9 mouse cellular contexts compared by ENCODE assay signal in genomic region chr1:155232385-155232784, GRCm38 (mm10). TPM values are rescaled to one million over a fixed set of nuclear protein-coding genes. Genes with fewer than 3 reads are reported as not detected.
DNase-seq lines count a peak whose midpoint lies in the region; ATAC-seq and TF ChIP-seq lines count a peak whose summit lies in the region.
"Had no signal": no experiment of that assay in that cellular context is flagged by ENCODE, and none has a peak within 500 bp of the region (broad histone marks: within the 10 kb centered on the region; RNA-seq: fewer than 3 reads in every experiment).

No protein-coding gene starts in this region.

- H3K27ac ChIP-seq in heart, embryonic 15.5 days: peak overlapping the region; percentile 97
- H3K27ac ChIP-seq in embryonic facial prominence, embryonic 13.5 days: peak overlapping the region; percentile 93; the same call in 1 of the 2 replicates
- H3K27ac ChIP-seq in hindbrain, postnatal 0 days: peak overlapping the region; percentile 90
- H3K27ac ChIP-seq in midbrain, embryonic 15.5 days: peak overlapping the region; percentile 85
- H3K27ac ChIP-seq in thymus, adult 2 months (ENCODE audit: control insufficient read depth, insufficient read depth, low read length): no peak overlapping the region

- H3K4me3 ChIP-seq in heart, embryonic 15.5 days: no peak overlapping the region
- H3K4me3 ChIP-seq in embryonic facial prominence, embryonic 13.5 days: no peak overlapping the region
- no peak overlapping the region for H3K4me3 ChIP-seq in hindbrain, postnatal 0 days (ENCODE audit: low read length)
- H3K4me3 ChIP-seq in midbrain, embryonic 15.5 days: no peak overlapping the region
- no peak overlapping the region for H3K4me3 ChIP-seq in thymus, adult 2 months (ENCODE audit: control insufficient read depth, insufficient read depth, low read length)

- TF ChIP-seq CTCF in hindbrain, postnatal 0 days (IDR thresholded peaks at IDR 0.05; ENCODE audit: low read depth): no peak
- TF ChIP-seq CTCF in thymus, adult 2 months (IDR thresholded peaks at IDR 0.05; ENCODE audit: borderline replicate concordance, control insufficient read depth, extremely low read depth, insufficient read depth, low read length, poor library complexity): no peak

- WGBS in heart, embryonic 15.5 days: 67% methylated on average over 12 of the region's 12 CpGs
- 68% methylated on average over 12 of the region's 12 CpGs for WGBS in embryonic facial prominence, embryonic 13.5 days
- WGBS in hindbrain, postnatal 0 days: 35% methylated on average over 12 of the region's 12 CpGs
- 39% methylated on average over 12 of the region's 12 CpGs for WGBS in midbrain, embryonic 15.5 days
- 95% methylated on average over 12 of the region's 12 CpGs for whole genome bisulfite sequencing in thymus, adult 2 months

- no peak for TF ChIP-seq POLR2A in thymus, adult 2 months (IDR thresholded peaks at IDR 0.05; ENCODE audit: control insufficient read depth, extremely low read depth, insufficient read depth, low read length, poor library complexity)

- H3K27me3 ChIP-seq in heart, embryonic 15.5 days: no peaks in the 10 kb centered on the region
- 0 out of 2 replicates have a peak, but pooled peaks cover 6% of the 10 kb centered on the region for H3K27me3 ChIP-seq in embryonic facial prominence, embryonic 13.5 days
- no peaks in the 10 kb centered on the region for H3K27me3 ChIP-seq in hindbrain, postnatal 0 days (ENCODE audit: insufficient read depth, low read length)
- no peaks in the 10 kb centered on the region for H3K27me3 ChIP-seq in midbrain, embryonic 15.5 days (replicated peaks)
- H3K27me3 ChIP-seq in thymus, adult 2 months (ENCODE audit: control insufficient read depth, insufficient read depth, low read length): no peaks in the 10 kb centered on the region

- peak overlapping the region; percentile 12; the same call in 1 of the 2 replicates for H3K9ac ChIP-seq in heart, embryonic 15.5 days
- H3K9ac ChIP-seq in embryonic facial prominence, embryonic 13.5 days: 0 out of 2 replicates have a peak overlapping the region, but pooled peaks have one; percentile 49
- no peak overlapping the region for H3K9ac ChIP-seq in hindbrain, postnatal 0 days (replicated peaks; ENCODE audit: low read length)
- H3K9ac ChIP-seq in midbrain, embryonic 15.5 days: no peak overlapping the region

- H3K36me3 ChIP-seq in heart, embryonic 15.5 days: 0 out of 2 replicates have a peak, but pooled peaks cover 4% of the 10 kb centered on the region
- H3K36me3 ChIP-seq in embryonic facial prominence, embryonic 13.5 days: 0 out of 2 replicates have a peak, but pooled peaks cover 12% of the 10 kb centered on the region
- H3K36me3 ChIP-seq in hindbrain, postnatal 0 days (ENCODE audit: insufficient read depth, low read length): no peaks in the 10 kb centered on the region
- no peaks in the 10 kb centered on the region for H3K36me3 ChIP-seq in midbrain, embryonic 15.5 days (replicated peaks)
- no peaks in the 10 kb centered on the region for H3K36me3 ChIP-seq in thymus, adult 2 months (ENCODE audit: control insufficient read depth, insufficient read depth, low read length)

- peak overlapping the region; percentile 4 for H3K4me2 ChIP-seq in heart, embryonic 15.5 days
- H3K4me2 ChIP-seq in embryonic facial prominence, embryonic 13.5 days: no peak overlapping the region
- H3K4me2 ChIP-seq in hindbrain, postnatal 0 days (ENCODE audit: low read depth, low read length): no peak overlapping the region
- no peak overlapping the region for H3K4me2 ChIP-seq in midbrain, embryonic 15.5 days

- H3K4me1 ChIP-seq in heart, embryonic 15.5 days (replicated peaks): peaks cover 84% of the 10 kb centered on the region
- peaks cover 97% of the 10 kb centered on the region for H3K4me1 ChIP-seq in embryonic facial prominence, embryonic 13.5 days
- H3K4me1 ChIP-seq in hindbrain, postnatal 0 days (ENCODE audit: insufficient read depth, low read length): peaks cover 35% of the 10 kb centered on the region
- peaks cover 73% of the 10 kb centered on the region for H3K4me1 ChIP-seq in midbrain, embryonic 15.5 days
- peaks cover 21% of the 10 kb centered on the region for H3K4me1 ChIP-seq in thymus, adult 2 months (replicated peaks; ENCODE audit: control insufficient read depth, insufficient read depth, low read length)

- no peak for ATAC-seq in heart, embryonic 15.5 days (replicated peaks; ENCODE audit: insufficient number of reproducible peaks, insufficient read depth, low FRiP score, low read depth)
- no peak for ATAC-seq in embryonic facial prominence, embryonic 13.5 days (ENCODE audit: insufficient number of reproducible peaks, insufficient read depth, low FRiP score, low TSS enrichment, low read depth)
- peak; percentile 10; the same call in 1 of the 2 replicates for ATAC-seq in hindbrain, postnatal 0 days
- ATAC-seq in midbrain, embryonic 15.5 days (replicated peaks): no peak

- intact Hi-C loops in heart, postnatal 36 days (cut with DNase I): no loop called here

- no peak for DNase-seq in heart, postnatal 36 days
- DNase-seq in hindbrain, postnatal 0 days (ENCODE audit: low spot score): peak; percentile 48
- DNase-seq in layer of hippocampus, adult 8-10 months (ENCODE audit: low spot score in 2 of 2): no peak
- DNase-seq in MN1 (ENCODE audit: low spot score): no peak
- DNase-seq in thymus, adult 2 months: no peak
- DNase-seq: layer of hippocampus, postnatal 36 days had no signal

- no peaks in the 10 kb centered on the region for H3K9me3 ChIP-seq in heart, embryonic 15.5 days (replicated peaks)
- H3K9me3 ChIP-seq in embryonic facial prominence, embryonic 13.5 days: no peaks in the 10 kb centered on the region
- H3K9me3 ChIP-seq in hindbrain, postnatal 0 days (ENCODE audit: low read length): no peaks in the 10 kb centered on the region
- H3K9me3 ChIP-seq in midbrain, embryonic 15.5 days: no peaks in the 10 kb centered on the region

RNA-seq across cellular contexts. Expression of gene BC034090, which starts 11.9 kb away (rescaled TPM):
- polyA plus RNA-seq in heart, embryonic 15.5 days (2015; fragmentation: Nextera tagmentation; extraction: Ambion mirVana): 8.0 and 9.4 TPM in 2 replicates
- total RNA-seq in heart, postnatal 36 days (2021): 10 to 100 TPM; 32.0 to 34.3 TPM
- polyA plus RNA-seq in embryonic facial prominence, embryonic 13.5 days (2015; fragmentation: Nextera tagmentation; extraction: Ambion mirVana): 6.8 and 7.5 TPM in 2 replicates
- 16.1 and 18.8 TPM in 2 replicates for total RNA-seq in hindbrain, postnatal 0 days (2014; rRNA removed)
- 3.6 and 3.7 TPM in 2 replicates for polyA plus RNA-seq in hindbrain, postnatal 0 days (2015; fragmentation: Nextera tagmentation; extraction: Ambion mirVana)
- 4.0 and 4.3 TPM in 2 replicates for polyA plus RNA-seq in midbrain, embryonic 15.5 days (2015; fragmentation: Nextera tagmentation; extraction: Ambion mirVana)
- 10 to 100 TPM in 1 of 4 experiments, 1 to 10 TPM in 3; 6.8 to 10.1 (median 8.1) TPM for total RNA-seq in layer of hippocampus, adult 8-10 months (2022)
- 7.6 and 13.1 TPM in 2 replicates for polyA plus RNA-seq in thymus, adult 2 months (2012; rRNA removed)

Comparison
In these comparisons a context has a peak if more than half of its experiments do, and no peak if none do; other contexts are left out.
1. H3K9ac ChIP-seq: peak in heart, embryonic 15.5 days (single experiment) and embryonic facial prominence, embryonic 13.5 days (single experiment); none in hindbrain, postnatal 0 days (single experiment) and midbrain, embryonic 15.5 days (single experiment).